Mouse (Mus musculus) cerebellum, adult 2 months (tissue): ENCODE measurements around the gene Aftph.

ENCODE experiments used
- CTCF ChIP-seq: fragments of 200-500 bp; IDR thresholded peaks from 2 replicates; pipeline ENCODE4 v1.5.1; 2011; ENCODE audit warnings: low read depth, mild to moderate bottlenecking, control low read depth, low read length, moderate library complexity, borderline replicate concordance; ENCODE audit not compliant: insufficient read depth
- POLR2A ChIP-seq: fragments of 200-500 bp; IDR thresholded peaks from 2 replicates; pipeline ENCODE4 v1.6.1; 2011; ENCODE audit warnings: low read length, control low read depth, borderline replicate concordance; ENCODE audit not compliant: insufficient read depth

DNA sequence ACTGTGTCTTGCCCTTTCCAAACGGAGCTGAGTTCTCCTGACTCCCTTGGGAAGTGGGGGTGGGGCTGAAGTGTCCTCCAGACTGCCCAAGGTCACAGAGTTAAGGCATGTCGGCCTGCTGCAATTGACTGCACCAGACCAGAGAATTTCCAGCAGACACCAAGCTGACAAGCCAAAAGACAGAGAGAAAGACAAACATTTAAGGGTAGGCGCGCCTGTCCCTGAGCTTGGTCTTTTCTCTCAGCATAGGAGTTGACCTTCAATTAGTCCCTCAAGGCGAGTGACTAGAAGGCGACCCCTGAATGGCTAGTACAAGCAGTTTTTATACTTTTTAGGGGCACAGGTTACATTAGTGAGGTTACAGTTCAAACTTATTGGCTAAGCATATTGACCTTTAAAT, 43.4 kb upstream of the Aftph start:
- TF ChIP-seq CTCF (no peak), POLR2A (no peak)
